Comparison of ENCODE assay signal across 18 mouse cellular contexts in the genomic region with DNA sequence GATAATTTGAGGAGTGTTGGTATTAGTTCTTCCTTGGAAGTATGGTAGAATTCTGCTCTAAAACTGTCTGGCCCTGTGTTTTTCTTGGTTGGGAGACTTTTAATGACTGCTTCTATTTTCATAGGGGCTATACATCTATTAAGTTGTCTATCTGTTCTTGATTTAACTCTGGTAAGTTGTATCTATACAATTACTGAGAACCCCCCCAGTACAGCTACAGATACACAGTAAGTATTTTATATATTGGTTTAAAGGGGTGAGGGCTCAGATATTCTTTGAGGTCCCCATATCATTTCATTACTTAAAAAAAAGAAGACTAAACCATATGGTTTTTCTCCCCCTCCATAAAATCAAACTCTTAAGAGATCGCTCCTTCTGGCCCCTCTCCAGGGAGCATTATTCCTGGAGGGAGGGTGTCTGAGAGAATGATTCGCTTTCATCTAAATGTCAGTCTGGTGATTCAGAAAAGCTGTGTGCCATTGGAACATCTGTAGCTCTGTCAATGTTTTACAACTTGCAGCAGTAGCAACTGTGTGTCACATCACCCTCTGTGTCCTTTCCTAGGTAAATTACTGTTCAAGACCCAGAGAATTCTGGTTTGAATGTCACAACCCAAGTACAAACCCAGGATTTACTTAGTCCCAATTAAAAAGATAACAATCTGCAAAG.
DNase-seq lines count a peak whose midpoint lies in the region; ATAC-seq and TF ChIP-seq lines count a peak whose summit lies in the region.
"Had no signal": no experiment of that assay in that cellular context is flagged by ENCODE, and none has a peak within 500 bp of the region (broad histone marks: within the 10 kb centered on the region; RNA-seq: fewer than 3 reads in every experiment).

No protein-coding gene starts in this region.

- H3K9me3 ChIP-seq in heart, embryonic 11.5 days (replicated peaks; ENCODE audit: control insufficient read depth, low read length), result no peaks in the 10 kb centered on the region
- H3K9me3 ChIP-seq: heart, embryonic 10.5 days; midbrain, embryonic 15.5 days had no signal

- no peak overlapping the region for H3K4me3 ChIP-seq in kidney, adult 2 months (ENCODE audit: insufficient read depth, low read depth, low read length)
- no peak overlapping the region for H3K4me3 ChIP-seq in heart, embryonic 11.5 days (ENCODE audit: low read depth, low read length)
- H3K4me3 ChIP-seq: heart, embryonic 10.5 days; left cerebral cortex, adult 2 months; midbrain, embryonic 15.5 days had no signal

- DNase-seq in kidney, adult 2 months, result peak; percentile 32
- DNase-seq in kidney, adult 18-20 months, result no peak
- peak; percentile 4 for DNase-seq in right cerebral cortex, adult 18-20 months
- DNase-seq in right cerebral cortex, postnatal 4 days, result no peak
- peak; percentile 6 to 10 for DNase-seq in layer of hippocampus, adult 8-10 months (ENCODE audit: low spot score in 2 of 2)
- DNase-seq in telencephalon, adult 2 months (ENCODE audit: low read depth, low spot score), result peak; percentile 23
- no peak for DNase-seq in embryo, embryonic 10.5 days (ENCODE audit: low spot score)
- DNase-seq: cerebellum, adult 11 months; cerebellum, postnatal 25 days; gastrocnemius, postnatal 25 days; liver; lung, adult 18-20 months; thymus, adult 2 months had no signal

- TF ChIP-seq CTCF in kidney, adult 2 months (conservative IDR thresholded peaks at IDR 0.05; ENCODE audit: insufficient read depth, insufficient read length, low read depth, low read length), result no peak

- no peak for TF ChIP-seq POLR2A in kidney, adult 2 months (IDR thresholded peaks at IDR 0.05; ENCODE audit: low read depth, low read length)

- no peak overlapping the region for H3K9ac ChIP-seq in heart, embryonic 11.5 days (ENCODE audit: low read depth, low read length)
- H3K9ac ChIP-seq: midbrain, embryonic 15.5 days had no signal

- H3K4me2 ChIP-seq in heart, embryonic 11.5 days, result no peak overlapping the region
- H3K4me2 ChIP-seq: midbrain, embryonic 15.5 days had no signal

- H3K27me3 ChIP-seq in kidney, adult 2 months (replicated peaks; ENCODE audit: control insufficient read depth, insufficient read depth, low read length), result no peaks in the 10 kb centered on the region
- H3K27me3 ChIP-seq in heart, embryonic 11.5 days (ENCODE audit: control insufficient read depth, insufficient read depth, low read length), result no peaks in the 10 kb centered on the region
- H3K27me3 ChIP-seq: midbrain, embryonic 15.5 days had no signal

- H3K4me1 ChIP-seq in kidney, adult 2 months (ENCODE audit: control insufficient read depth, insufficient read depth, low read length), result no peaks in the 10 kb centered on the region
- H3K4me1 ChIP-seq in heart, embryonic 11.5 days (ENCODE audit: control insufficient read depth, insufficient read depth, low read length), result no peaks in the 10 kb centered on the region
- H3K4me1 ChIP-seq: heart, embryonic 10.5 days; midbrain, embryonic 15.5 days had no signal

- no peaks in the 10 kb centered on the region for H3K36me3 ChIP-seq in kidney, adult 2 months (ENCODE audit: control insufficient read depth, insufficient read depth, low read length)
- H3K36me3 ChIP-seq in heart, embryonic 11.5 days (ENCODE audit: control insufficient read depth, insufficient read depth, low read length), result no peaks in the 10 kb centered on the region
- H3K36me3 ChIP-seq: heart, embryonic 10.5 days; midbrain, embryonic 15.5 days had no signal

- 27% methylated on average over 2 of the region's 2 CpGs for WGBS in kidney, adult 2 months
- WGBS in heart, embryonic 11.5 days (ENCODE audit: insufficient replicate concordance), result 84% methylated on average over 2 of the region's 2 CpGs

- no peak overlapping the region for H3K27ac ChIP-seq in kidney, adult 2 months (ENCODE audit: insufficient read depth, low read depth, low read length)
- no peak overlapping the region for H3K27ac ChIP-seq in heart, embryonic 11.5 days (ENCODE audit: low read depth, low read length)
- H3K27ac ChIP-seq: heart, embryonic 10.5 days; left cerebral cortex, adult 2 months; midbrain, embryonic 15.5 days had no signal

- ATAC-seq in heart, embryonic 11.5 days (replicated peaks; ENCODE audit: insufficient number of reproducible peaks, low FRiP score, low TSS enrichment), result no peak
- ATAC-seq: inflammation-experienced regulatory T-cells, adult 6 months; midbrain, embryonic 15.5 days had no signal

Comparison
In these comparisons a context has a peak if more than half of its experiments do, and no peak if none do; other contexts are left out.
1. DNase-seq: peak in kidney, adult 2 months (single experiment), right cerebral cortex, adult 18-20 months (single experiment), layer of hippocampus, adult 8-10 months (2 of 2) and telencephalon, adult 2 months (single experiment); none in kidney, adult 18-20 months (single experiment), right cerebral cortex, postnatal 4 days (single experiment) and embryo, embryonic 10.5 days (single experiment).